In genomic region chr6:72534035-72534809, GRCm38 (mm10) we compare ENCODE assay signal across 9 mouse cellular contexts. TPM values are rescaled to one million over a fixed set of nuclear protein-coding genes. Genes with fewer than 3 reads are reported as not detected.
A peak's percentile ranks its signal among the peaks of the same experiment; 100 is the strongest.
DNase-seq lines count a peak whose midpoint lies in the region; ATAC-seq and TF ChIP-seq lines count a peak whose summit lies in the region.
"Had no signal": no experiment of that assay in that cellular context is flagged by ENCODE, and none has a peak within 500 bp of the region (broad histone marks: within the 10 kb centered on the region; RNA-seq: fewer than 3 reads in every experiment).

No protein-coding gene starts in this region.

- H3K36me3 ChIP-seq in G1E (replicated peaks) = no peaks in the 10 kb centered on the region
- H3K36me3 ChIP-seq in heart, postnatal 0 days (replicated peaks; ENCODE audit: control insufficient read depth, insufficient read depth, low read length) = no peaks in the 10 kb centered on the region
- H3K36me3 ChIP-seq in lung, postnatal 0 days (ENCODE audit: insufficient read depth, low read length) = no peaks in the 10 kb centered on the region

- TF ChIP-seq CTCF in G1E (IDR thresholded peaks at IDR 0.05; ENCODE audit: low read depth, low read length) = peak; percentile 96
- TF ChIP-seq CTCF in heart, postnatal 0 days (IDR thresholded peaks at IDR 0.05; ENCODE audit: low read depth) = peak; percentile 98
- peak; percentile 100 for TF ChIP-seq CTCF in lung, postnatal 0 days (IDR thresholded peaks at IDR 0.05)

- no peak overlapping the region for H3K4me3 ChIP-seq in G1E (ENCODE audit: low read depth, low read length)
- H3K4me3 ChIP-seq in heart, postnatal 0 days (ENCODE audit: low read depth, low read length) = no peak overlapping the region
- H3K4me3 ChIP-seq in lung, postnatal 0 days (ENCODE audit: low read depth, low read length) = no peak overlapping the region

- DNase-seq in G1E (ENCODE audit: low spot score) = peak; percentile 68
- DNase-seq in brain, adult 2 months (ENCODE audit: low read depth, low spot score) = peak; percentile 75
- peak; percentile 78 for DNase-seq in heart, postnatal 0 days (ENCODE audit: low spot score)
- DNase-seq in kidney, postnatal 36 days = peak; percentile 55 to 79
- DNase-seq in lung, postnatal 0 days (ENCODE audit: low spot score) = peak; percentile 83
- DNase-seq in retina, embryonic 14.5 days (ENCODE audit: low spot score) = peak; percentile 93
- DNase-seq in thymus, postnatal 4 days = peak; percentile 67

- no peak overlapping the region for H3K27ac ChIP-seq in heart, postnatal 0 days (ENCODE audit: low read depth)
- H3K27ac ChIP-seq in lung, postnatal 0 days (ENCODE audit: low read length) = no peak overlapping the region

- no peaks in the 10 kb centered on the region; the same call in 1 of the 2 replicates for H3K27me3 ChIP-seq in G1E (ENCODE audit: insufficient read depth, low read length)
- no peaks in the 10 kb centered on the region for H3K27me3 ChIP-seq in heart, postnatal 0 days (ENCODE audit: control insufficient read depth, insufficient read depth, low read length)
- no peaks in the 10 kb centered on the region for H3K27me3 ChIP-seq in lung, postnatal 0 days (replicated peaks; ENCODE audit: insufficient read depth, low read length)

- peaks cover 30% of the 10 kb centered on the region for H3K4me1 ChIP-seq in G1E (ENCODE audit: insufficient read depth, low read depth, low read length)
- H3K4me1 ChIP-seq in heart, postnatal 0 days (ENCODE audit: control insufficient read depth, insufficient read depth) = peaks cover 6% of the 10 kb centered on the region; the same call in 1 of the 2 replicates
- peaks cover 2% of the 10 kb centered on the region; the same call in 1 of the 2 replicates for H3K4me1 ChIP-seq in lung, postnatal 0 days (ENCODE audit: insufficient read depth, low read depth, low read length)

- WGBS in heart, postnatal 0 days = 41% methylated on average over 9 of the region's 9 CpGs
- 39% methylated on average over 9 of the region's 9 CpGs for WGBS in lung, postnatal 0 days

- H3K9me3 ChIP-seq in G1E (replicated peaks) = no peaks in the 10 kb centered on the region
- no peaks in the 10 kb centered on the region for H3K9me3 ChIP-seq in heart, postnatal 0 days (replicated peaks; ENCODE audit: control insufficient read depth, low read length)
- H3K9me3 ChIP-seq in lung, postnatal 0 days (ENCODE audit: low read length) = no peaks in the 10 kb centered on the region

- H3K4me2 ChIP-seq in heart, postnatal 0 days (ENCODE audit: low read depth, low read length) = no peak overlapping the region
- H3K4me2 ChIP-seq in lung, postnatal 0 days (replicated peaks; ENCODE audit: low read depth, low read length) = no peak overlapping the region

- H3K9ac ChIP-seq in heart, postnatal 0 days (replicated peaks; ENCODE audit: low read depth, low read length) = no peak overlapping the region
- no peak overlapping the region for H3K9ac ChIP-seq in lung, postnatal 0 days (replicated peaks; ENCODE audit: low read depth)

- TF ChIP-seq EP300 in heart, postnatal 0 days (IDR thresholded peaks at IDR 0.05; ENCODE audit: low read depth) = no peak
- no peak for TF ChIP-seq EP300 in lung, postnatal 0 days (IDR thresholded peaks at IDR 0.05)

- no peak for ATAC-seq in G1E (ENCODE audit: extremely low read depth, insufficient number of reproducible peaks, low FRiP score, poor library complexity, severe bottlenecking)
- 0 out of 2 replicates have a peak, but pooled peaks have one; percentile 31 for ATAC-seq in erythroid progenitor cell, adult 5-6 weeks (replicated peaks; ENCODE audit: low FRiP score, poor library complexity, severe bottlenecking)
- ATAC-seq in heart, postnatal 0 days (ENCODE audit: insufficient read depth, low read depth) = peak; percentile 10; the same call in 1 of the 2 replicates
- ATAC-seq in lung, postnatal 0 days = peak; percentile 3; the same call in 1 of the 2 replicates

RNA-seq across cellular contexts. Expression of gene Capg, which starts 10.0 kb away (rescaled TPM):
- total RNA-seq in G1E (2014; fragmentation: Nextera tagmentation) (37.8 and 38.0 TPM in 2 replicates), G1E (2017) (113 and 150 TPM in 2 replicates)
- 88.6 and 102 TPM in 2 replicates for polyA plus RNA-seq in G1E (2012)
- total RNA-seq in erythroid progenitor cell, adult 5-6 weeks (2015; ENCODE audit: low replicate concordance) = 9.0 and 15.5 TPM in 2 replicates
- 12.6 and 28.6 TPM in 2 replicates for total RNA-seq in erythroid progenitor cell, adult 5-6 weeks (2017; ENCODE audit: low replicate concordance)
- 25.1 and 53.6 TPM in 2 replicates for total RNA-seq in heart, postnatal 0 days (2014; rRNA removed; ENCODE audit: low replicate concordance)
- 24.9 and 25.9 TPM in 2 replicates for polyA plus RNA-seq in heart, postnatal 0 days (2015; fragmentation: Nextera tagmentation; extraction: Ambion mirVana)
- polyA plus RNA-seq in lung, postnatal 0 days (2015; fragmentation: Nextera tagmentation; extraction: Ambion mirVana) = 136 and 148 TPM in 2 replicates

RNA-seq across cellular contexts. Expression of gene Sh2d6, which starts 12.7 kb away (rescaled TPM):
- total RNA-seq in G1E (2014; fragmentation: Nextera tagmentation) = not detected in 2 replicates
- total RNA-seq in G1E (2017) = 0.16 TPM in 1 of 2 replicates, not detected in the other
- not detected in 2 replicates for polyA plus RNA-seq in G1E (2012)
- not detected in 2 replicates for total RNA-seq in erythroid progenitor cell, adult 5-6 weeks (2015; ENCODE audit: low replicate concordance)
- not detected in 2 replicates for total RNA-seq in erythroid progenitor cell, adult 5-6 weeks (2017; ENCODE audit: low replicate concordance)
- total RNA-seq in heart, postnatal 0 days (2014; rRNA removed; ENCODE audit: low replicate concordance) = not detected in 2 replicates
- polyA plus RNA-seq in heart, postnatal 0 days (2015; fragmentation: Nextera tagmentation; extraction: Ambion mirVana) = not detected in 2 replicates
- not detected in 2 replicates for polyA plus RNA-seq in lung, postnatal 0 days (2015; fragmentation: Nextera tagmentation; extraction: Ambion mirVana)
- polyA plus RNA-seq: liver, embryonic 16.5 days had no signal
